Mouse (Mus musculus): ENCODE measurements around the gene Myb. TPM values are rescaled to one million over a fixed set of nuclear protein-coding genes. Genes with fewer than 3 reads are reported as not detected.

The Myb gene
- polyA plus RNA-seq, 1 experiment from 2014 or later = 7.7 TPM

DNA sequence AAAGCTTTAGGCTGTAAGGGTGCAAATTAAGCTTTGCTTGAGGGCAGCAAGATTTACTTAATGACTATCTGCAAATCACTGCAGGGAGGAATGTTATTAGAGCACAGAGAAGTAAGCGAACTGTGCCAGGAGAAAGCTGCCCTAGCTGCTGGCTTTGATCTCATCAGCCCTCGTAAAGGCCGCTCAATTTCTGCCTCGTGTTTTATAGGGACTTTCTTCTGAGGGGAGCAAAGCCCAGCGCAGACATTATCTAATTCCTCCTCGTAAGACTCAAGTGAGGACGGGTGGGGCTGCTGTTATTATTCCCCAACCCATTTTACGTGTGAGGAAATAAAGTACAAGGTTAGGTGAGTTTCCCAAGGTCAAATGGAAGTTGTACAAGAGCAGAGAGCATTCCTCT, 34.8 kb upstream of the Myb start:
- no peak overlapping the region for H3K4me2 ChIP-seq (replicated peaks; ENCODE audit: low read depth, low read length)
- no peak overlapping the region for H3K9ac ChIP-seq (ENCODE audit: low read depth, low read length)
- no peak overlapping the region for H3K27ac ChIP-seq (ENCODE audit: low read depth, low read length)
- no peaks in the 10 kb centered on the region for H3K4me1 ChIP-seq (ENCODE audit: control insufficient read depth, insufficient read depth, low read length)
- ATAC-seq (ENCODE audit: low FRiP score, low TSS enrichment) = no peak
- WGBS = 14% methylated on average over 8 of the region's 8 CpGs
- no peaks in the 10 kb centered on the region for H3K9me3 ChIP-seq (ENCODE audit: control insufficient read depth, low read length)
- no peaks in the 10 kb centered on the region for H3K36me3 ChIP-seq (ENCODE audit: control insufficient read depth, insufficient read depth, low read length)
- H3K4me3 ChIP-seq (ENCODE audit: low read length) = no peak overlapping the region
- no peaks in the 10 kb centered on the region for H3K27me3 ChIP-seq (ENCODE audit: control insufficient read depth, insufficient read depth, low read length)

DNA sequence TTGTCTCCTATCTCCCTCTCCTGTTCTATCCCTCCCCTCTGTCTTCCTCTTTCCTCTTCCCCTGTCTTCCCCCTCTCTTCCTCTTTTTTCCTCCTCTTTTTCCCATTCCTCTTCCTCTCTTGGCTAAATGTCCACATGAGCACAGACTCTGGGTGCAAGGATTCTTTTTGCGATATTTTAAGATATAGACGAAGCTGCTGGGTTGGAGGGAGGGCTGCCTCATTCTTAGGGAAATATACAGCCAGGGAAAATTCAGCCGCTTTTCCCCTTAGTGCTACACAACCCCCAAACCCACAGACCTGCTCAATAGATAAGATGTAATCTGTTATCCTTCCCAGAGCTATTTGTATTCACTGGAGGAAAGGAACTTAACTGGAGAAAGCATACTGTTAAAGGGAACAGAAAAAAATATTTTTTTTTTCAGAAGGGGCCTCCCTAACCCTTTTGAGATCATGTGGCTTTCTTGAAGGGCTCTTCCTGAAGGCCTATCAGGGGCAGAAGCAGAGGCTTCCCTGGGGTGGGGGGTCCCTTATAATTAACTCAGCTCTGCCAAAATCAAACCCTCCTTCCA, 33.2 kb upstream of the Myb start:
- WGBS = 66% methylated on average over 3 of the region's 3 CpGs
- ATAC-seq (ENCODE audit: low FRiP score, low TSS enrichment) = no peak

DNA sequence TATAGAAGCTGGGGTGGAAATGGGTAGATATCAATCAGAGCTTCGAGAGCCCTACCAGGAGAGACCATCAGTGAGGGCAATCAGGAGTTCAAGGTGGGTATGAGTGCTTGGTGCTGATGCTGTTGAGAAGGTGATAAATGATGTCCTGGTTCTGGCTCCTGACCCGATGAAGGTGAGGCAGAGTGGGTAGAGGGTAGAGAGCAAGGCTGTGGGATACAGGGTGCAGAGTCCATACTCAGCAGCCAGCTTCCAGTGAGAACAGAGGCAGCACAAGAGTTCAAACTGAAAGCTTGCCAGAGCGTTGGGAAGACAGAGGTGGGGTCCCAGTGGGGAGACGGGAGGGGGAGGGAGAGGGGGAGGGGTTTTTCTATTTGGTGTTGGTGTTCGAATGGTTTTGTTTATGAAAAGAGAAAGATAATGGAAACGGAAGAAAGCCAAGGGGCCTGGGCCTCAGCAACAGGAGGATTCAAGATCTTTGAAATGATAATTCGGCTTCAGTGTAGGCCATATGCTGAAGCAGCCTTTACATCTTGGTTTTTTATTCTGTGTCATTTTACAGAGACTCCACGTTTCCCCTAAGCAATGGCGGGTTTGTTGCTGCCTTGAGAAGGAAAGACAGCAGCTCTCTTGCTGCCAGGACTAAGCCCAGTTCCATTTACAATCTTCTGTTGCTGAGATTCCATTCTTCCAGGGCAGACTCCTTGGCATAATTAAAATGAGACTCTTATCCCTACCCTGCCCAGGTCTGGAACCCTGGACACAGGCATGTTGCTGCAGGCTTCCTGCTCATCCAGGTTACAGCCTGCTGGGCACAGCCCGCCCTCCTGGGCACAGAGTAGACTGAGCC, 32.5 kb upstream of the Myb start:
- Histone ChIP-seq H3K4me1 (ENCODE audit: control insufficient read depth, insufficient read depth, low read length) (no peaks in the 10 kb centered on the region), H3K9ac (ENCODE audit: low read depth, low read length) (no peak overlapping the region), H3K27ac (ENCODE audit: low read depth, low read length) (no peak overlapping the region), H3K36me3 (ENCODE audit: control insufficient read depth, insufficient read depth, low read length) (no peaks in the 10 kb centered on the region), H3K27me3 (ENCODE audit: control insufficient read depth, insufficient read depth, low read length) (no peaks in the 10 kb centered on the region), H3K9me3 (ENCODE audit: control insufficient read depth, low read length) (no peaks in the 10 kb centered on the region), H3K4me3 (ENCODE audit: low read length) (no peak overlapping the region), H3K4me2 (replicated peaks; ENCODE audit: low read depth, low read length) (no peak overlapping the region)
- 51% methylated on average over 10 of the region's 10 CpGs for WGBS
- no peak for ATAC-seq (ENCODE audit: low FRiP score, low TSS enrichment)

More for the DNA sequence above, 33.2 kb upstream of the Myb start:
- H3K4me2 ChIP-seq (replicated peaks; ENCODE audit: low read depth, low read length) = no peak overlapping the region
- no peak overlapping the region for H3K9ac ChIP-seq (ENCODE audit: low read depth, low read length)
- no peaks in the 10 kb centered on the region for H3K9me3 ChIP-seq (ENCODE audit: control insufficient read depth, low read length)
- no peaks in the 10 kb centered on the region for H3K27me3 ChIP-seq (ENCODE audit: control insufficient read depth, insufficient read depth, low read length)
- no peak overlapping the region for H3K27ac ChIP-seq (ENCODE audit: low read depth, low read length)
- H3K4me1 ChIP-seq (ENCODE audit: control insufficient read depth, insufficient read depth, low read length) = no peaks in the 10 kb centered on the region
- H3K36me3 ChIP-seq (ENCODE audit: control insufficient read depth, insufficient read depth, low read length) = no peaks in the 10 kb centered on the region
- H3K4me3 ChIP-seq (ENCODE audit: low read length) = no peak overlapping the region

DNA sequence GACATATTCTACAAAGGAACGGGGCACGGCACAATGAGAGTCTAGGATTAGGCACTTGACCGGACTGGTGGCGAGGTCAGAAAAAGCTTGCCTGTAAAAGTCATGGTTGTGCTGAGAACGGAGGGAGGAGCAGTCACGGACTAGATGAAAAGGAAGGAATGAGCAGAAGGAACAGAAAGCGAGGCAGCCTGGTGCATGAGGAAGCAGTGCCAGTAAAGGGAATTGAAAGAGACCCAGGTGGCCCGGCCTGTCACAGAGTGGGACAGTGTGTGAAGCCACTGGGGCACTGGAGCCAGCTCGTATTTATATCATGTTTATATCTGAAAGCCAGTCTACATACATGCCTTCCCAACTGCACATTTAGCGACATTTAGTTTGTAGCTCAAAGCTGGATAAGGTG, 31.7 kb upstream of the Myb start:
- H3K27me3 ChIP-seq (ENCODE audit: control insufficient read depth, insufficient read depth, low read length) = no peaks in the 10 kb centered on the region
- H3K4me1 ChIP-seq (ENCODE audit: control insufficient read depth, insufficient read depth, low read length) = no peaks in the 10 kb centered on the region
- 82% methylated on average over 10 of the region's 10 CpGs for WGBS
- no peak overlapping the region for H3K4me3 ChIP-seq (ENCODE audit: low read length)
- no peaks in the 10 kb centered on the region for H3K36me3 ChIP-seq (ENCODE audit: control insufficient read depth, insufficient read depth, low read length)
- H3K27ac ChIP-seq (ENCODE audit: low read depth, low read length) = no peak overlapping the region
- no peak overlapping the region for H3K4me2 ChIP-seq (replicated peaks; ENCODE audit: low read depth, low read length)
- no peaks in the 10 kb centered on the region for H3K9me3 ChIP-seq (ENCODE audit: control insufficient read depth, low read length)
- no peak overlapping the region for H3K9ac ChIP-seq (ENCODE audit: low read depth, low read length)
- no peak for ATAC-seq (ENCODE audit: low FRiP score, low TSS enrichment)

DNA sequence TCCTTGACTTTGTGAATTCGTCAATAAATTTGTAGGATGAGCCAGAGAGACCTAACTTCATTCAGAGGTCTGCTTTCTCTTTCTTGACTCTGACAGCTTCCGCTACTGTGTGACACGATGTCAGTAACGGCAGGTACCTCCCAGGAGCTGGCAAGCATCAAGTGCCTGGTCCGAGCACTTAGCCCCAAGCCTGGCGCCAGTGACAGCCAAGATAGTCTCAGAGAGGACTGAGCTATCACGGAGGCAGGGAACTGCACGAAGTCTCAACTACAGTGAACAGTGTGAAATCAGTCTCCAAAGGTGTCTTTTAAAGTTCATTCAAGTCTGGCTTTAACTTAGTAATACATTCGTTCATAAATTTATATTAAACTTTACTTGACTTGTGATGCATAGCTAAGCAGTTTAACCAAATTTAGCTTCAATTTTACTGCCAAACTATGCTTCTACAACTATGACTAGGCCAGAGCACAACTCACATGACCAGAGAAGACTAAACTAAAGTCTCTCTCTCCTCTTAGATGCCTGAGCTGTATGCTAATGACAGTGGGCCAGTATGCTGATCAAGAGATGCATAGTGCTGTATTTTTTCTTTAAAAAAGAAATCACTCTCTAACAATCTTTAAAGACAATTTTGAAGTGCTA, 29.1 kb upstream of the Myb start:
- H3K27me3 ChIP-seq (ENCODE audit: control insufficient read depth, insufficient read depth, low read length) = no peaks in the 10 kb centered on the region

DNA sequence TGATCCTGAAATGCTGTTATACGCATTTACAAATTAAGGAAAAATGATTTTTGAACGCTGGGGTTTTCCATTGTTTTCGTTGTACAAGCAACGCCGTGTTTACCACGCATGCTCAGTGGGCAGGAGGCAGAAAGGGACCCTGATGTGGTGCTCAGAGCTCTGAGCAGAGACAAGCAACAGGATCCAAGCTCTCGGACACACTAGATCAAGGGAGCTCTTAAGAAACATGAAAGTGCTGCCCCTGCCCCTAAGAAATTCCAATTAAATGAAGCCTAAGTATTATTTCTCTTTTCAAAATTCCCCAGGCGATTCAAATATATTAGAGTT, 28.5 kb upstream of the Myb start:
- no peak for ATAC-seq (ENCODE audit: low FRiP score, low TSS enrichment)
- Histone ChIP-seq H3K4me1 (ENCODE audit: control insufficient read depth, insufficient read depth, low read length) (no peaks in the 10 kb centered on the region), H3K9me3 (ENCODE audit: control insufficient read depth, low read length) (no peaks in the 10 kb centered on the region), H3K4me2 (replicated peaks; ENCODE audit: low read depth, low read length) (peak overlapping the region; percentile 51), H3K4me3 (ENCODE audit: low read length) (peak overlapping the region; percentile 34), H3K36me3 (ENCODE audit: control insufficient read depth, insufficient read depth, low read length) (no peaks in the 10 kb centered on the region), H3K9ac (ENCODE audit: low read depth, low read length) (no peak overlapping the region), H3K27ac (ENCODE audit: low read depth, low read length) (no peak overlapping the region), H3K27me3 (ENCODE audit: control insufficient read depth, insufficient read depth, low read length) (no peaks in the 10 kb centered on the region)
- 24% methylated on average over 8 of the region's 8 CpGs for WGBS

More for the DNA sequence above, 29.1 kb upstream of the Myb start:
- ATAC-seq (ENCODE audit: low FRiP score, low TSS enrichment) = no peak
- no peaks in the 10 kb centered on the region for H3K36me3 ChIP-seq (ENCODE audit: control insufficient read depth, insufficient read depth, low read length)
- H3K9me3 ChIP-seq (ENCODE audit: control insufficient read depth, low read length) = no peaks in the 10 kb centered on the region
- no peak overlapping the region for H3K27ac ChIP-seq (ENCODE audit: low read depth, low read length)
- no peak overlapping the region for H3K9ac ChIP-seq (ENCODE audit: low read depth, low read length)
- H3K4me2 ChIP-seq (replicated peaks; ENCODE audit: low read depth, low read length) = no peak overlapping the region
- no peak overlapping the region for H3K4me3 ChIP-seq (ENCODE audit: low read length)
- 79% methylated on average over 9 of the region's 9 CpGs for WGBS
- H3K4me1 ChIP-seq (ENCODE audit: control insufficient read depth, insufficient read depth, low read length) = no peaks in the 10 kb centered on the region

DNA sequence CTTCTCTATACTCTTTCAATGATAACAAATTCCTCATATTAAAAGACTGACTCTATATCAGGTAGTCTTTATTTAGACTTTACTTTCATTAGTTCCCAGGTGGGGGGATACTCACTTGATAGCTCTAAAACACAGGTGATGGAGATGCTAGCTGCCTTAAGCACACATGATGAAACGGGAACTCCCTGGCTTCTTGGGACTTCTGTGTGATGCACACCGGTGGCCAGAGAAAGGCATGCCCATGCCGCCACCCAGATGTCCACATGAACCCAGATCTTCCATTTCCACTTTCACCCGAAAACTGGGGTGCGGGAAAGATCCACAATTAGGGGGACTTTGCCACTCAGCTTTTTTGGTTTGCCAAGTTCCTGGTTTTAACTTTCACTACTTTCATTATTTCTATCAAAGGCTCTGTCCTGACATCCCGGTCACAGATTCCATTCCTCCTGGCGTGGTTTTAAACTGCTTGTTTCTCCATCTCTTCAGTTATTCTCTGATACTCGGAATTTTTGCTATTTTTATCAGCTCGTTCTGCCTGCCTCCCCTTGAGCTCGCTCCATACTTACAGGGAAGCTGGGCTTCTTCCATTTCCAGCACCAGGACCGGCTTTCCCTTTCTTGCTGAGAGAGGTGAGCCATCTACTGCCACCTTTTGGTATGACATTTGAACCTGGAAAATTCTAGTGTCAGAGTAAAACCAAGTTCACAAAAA, 27.9 kb upstream of the Myb start:
- no peaks in the 10 kb centered on the region for H3K36me3 ChIP-seq (ENCODE audit: control insufficient read depth, insufficient read depth, low read length)
- H3K4me2 ChIP-seq (replicated peaks; ENCODE audit: low read depth, low read length) = peak overlapping the region; percentile 51
- H3K4me3 ChIP-seq (ENCODE audit: low read length) = peak overlapping the region; percentile 34
- no peaks in the 10 kb centered on the region for H3K9me3 ChIP-seq (ENCODE audit: control insufficient read depth, low read length)
- 30% methylated on average over 11 of the region's 11 CpGs for WGBS
- H3K27me3 ChIP-seq (ENCODE audit: control insufficient read depth, insufficient read depth, low read length) = no peaks in the 10 kb centered on the region
- no peak for ATAC-seq (ENCODE audit: low FRiP score, low TSS enrichment)
- H3K9ac ChIP-seq (ENCODE audit: low read depth, low read length) = peak overlapping the region; percentile 42; the same call in 1 of the 2 replicates
- no peaks in the 10 kb centered on the region for H3K4me1 ChIP-seq (ENCODE audit: control insufficient read depth, insufficient read depth, low read length)
- no peak overlapping the region for H3K27ac ChIP-seq (ENCODE audit: low read depth, low read length)

DNA sequence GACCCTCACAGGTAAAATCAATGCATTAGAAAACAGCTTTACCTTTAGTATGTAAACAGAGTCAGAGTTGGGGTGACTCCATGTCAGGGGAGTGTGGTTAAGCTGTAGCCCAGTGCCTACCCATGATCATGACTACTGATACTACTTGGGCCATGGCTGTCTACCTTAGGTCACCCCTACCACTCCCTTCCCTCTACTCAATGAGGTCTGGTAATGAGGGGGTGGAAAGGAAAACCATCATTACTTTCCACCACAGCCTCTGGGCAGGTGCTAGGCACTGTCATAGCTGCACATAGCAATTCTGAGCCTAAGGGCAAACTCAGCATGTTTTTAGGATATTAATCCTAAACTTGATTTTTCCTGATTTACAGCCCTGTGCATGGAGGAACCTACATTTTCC, 27.1 kb upstream of the Myb start:
- Histone ChIP-seq H3K27me3 (ENCODE audit: control insufficient read depth, insufficient read depth, low read length) (no peaks in the 10 kb centered on the region), H3K36me3 (ENCODE audit: control insufficient read depth, insufficient read depth, low read length) (no peaks in the 10 kb centered on the region), H3K9ac (ENCODE audit: low read depth, low read length) (no peak overlapping the region), H3K4me1 (ENCODE audit: control insufficient read depth, insufficient read depth, low read length) (no peaks in the 10 kb centered on the region), H3K9me3 (ENCODE audit: control insufficient read depth, low read length) (no peaks in the 10 kb centered on the region), H3K4me2 (replicated peaks; ENCODE audit: low read depth, low read length) (no peak overlapping the region), H3K27ac (ENCODE audit: low read depth, low read length) (no peak overlapping the region), H3K4me3 (ENCODE audit: low read length) (no peak overlapping the region)
- no peak for ATAC-seq (ENCODE audit: low FRiP score, low TSS enrichment)

DNA sequence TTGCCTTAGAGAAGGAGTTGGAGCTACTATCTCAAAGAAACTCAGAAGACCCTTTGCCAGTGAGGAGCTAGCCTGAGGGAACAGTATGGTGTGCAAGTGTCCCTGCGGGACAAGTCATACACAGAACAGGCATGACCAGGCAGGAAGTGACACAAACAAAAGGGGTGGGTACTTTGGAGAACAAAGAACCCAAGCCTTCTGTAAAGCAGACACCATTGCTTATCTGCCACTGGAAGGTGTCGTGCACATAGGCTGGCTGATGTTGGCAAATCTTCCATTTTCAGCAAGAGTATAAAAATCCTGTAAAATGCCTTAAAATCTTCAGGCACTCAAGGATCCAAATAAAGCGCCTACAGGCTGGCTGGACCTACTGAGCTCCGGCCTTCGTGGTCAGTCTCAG, 25.9 kb upstream of the Myb start:
- Histone ChIP-seq H3K4me3 (ENCODE audit: low read length) (no peak overlapping the region), H3K4me1 (ENCODE audit: control insufficient read depth, insufficient read depth, low read length) (no peaks in the 10 kb centered on the region), H3K27ac (ENCODE audit: low read depth, low read length) (no peak overlapping the region), H3K9me3 (ENCODE audit: control insufficient read depth, low read length) (no peaks in the 10 kb centered on the region), H3K27me3 (ENCODE audit: control insufficient read depth, insufficient read depth, low read length) (no peaks in the 10 kb centered on the region), H3K9ac (ENCODE audit: low read depth, low read length) (no peak overlapping the region), H3K4me2 (replicated peaks; ENCODE audit: low read depth, low read length) (no peak overlapping the region), H3K36me3 (ENCODE audit: control insufficient read depth, insufficient read depth, low read length) (no peaks in the 10 kb centered on the region)
- WGBS = 90% methylated on average over 5 of the region's 5 CpGs
- no peak for ATAC-seq (ENCODE audit: low FRiP score, low TSS enrichment)

Measured in kidney, embryonic 14.5 days (tissue).